Mouse (Mus musculus): ENCODE data around the gene Romo1. TPM values are rescaled to one million over a fixed set of nuclear protein-coding genes. Genes with fewer than 3 reads are reported as not detected.

The Romo1 gene
- polyA plus RNA-seq, 1 experiment from 2014 or later, result 500 TPM

DNA sequence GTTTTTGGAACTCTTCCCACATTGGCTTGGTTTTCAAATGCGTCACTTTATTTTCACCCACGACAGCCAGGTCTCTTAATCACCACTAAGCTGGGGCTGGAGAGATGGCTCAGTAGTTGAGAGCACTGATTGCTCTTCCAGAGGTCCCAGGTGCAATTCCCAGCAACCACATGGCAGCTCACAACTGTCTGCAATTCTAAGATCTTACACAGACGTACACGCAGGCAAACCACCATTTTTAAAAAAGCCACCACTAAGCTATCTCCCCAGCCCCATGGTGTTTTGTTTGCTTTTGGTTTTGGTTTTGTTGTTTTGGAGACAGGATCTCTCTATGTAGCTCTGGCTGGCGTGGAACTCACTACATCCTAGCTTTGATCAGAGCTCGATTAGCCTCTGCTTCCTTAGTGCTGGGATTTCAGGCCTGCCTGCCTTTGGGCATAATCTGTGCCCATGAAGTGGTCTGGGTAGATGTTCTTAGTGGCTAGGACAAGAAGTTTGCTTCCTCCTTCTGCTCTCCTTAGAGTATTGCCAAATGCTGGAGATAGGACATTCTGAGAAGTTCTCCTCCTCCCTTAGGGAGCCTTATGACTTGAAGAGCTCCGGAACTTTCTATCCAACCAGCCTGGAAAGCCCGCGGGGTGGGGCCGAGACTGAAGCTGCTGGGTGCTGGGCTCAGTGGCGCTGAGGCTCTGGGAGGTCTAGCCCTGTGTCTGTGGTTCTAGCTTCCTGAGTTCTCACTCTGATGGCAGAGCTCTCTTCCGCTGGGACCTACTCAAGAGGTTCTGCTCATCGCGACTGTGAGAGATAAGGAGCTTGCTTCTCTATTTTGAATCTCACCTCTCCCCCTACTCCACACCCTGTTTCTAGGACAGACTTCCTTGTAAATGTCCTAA, 46.4 kb downstream of the Romo1 start:
- no peaks in the 10 kb centered on the region for H3K27me3 ChIP-seq (ENCODE audit: control insufficient read depth, insufficient read depth, low read length)
- H3K4me3 ChIP-seq (ENCODE audit: low read depth, low read length), result no peak overlapping the region
- no peak overlapping the region for H3K4me2 ChIP-seq (ENCODE audit: low read depth, low read length)
- H3K36me3 ChIP-seq (ENCODE audit: control insufficient read depth, insufficient read depth, low read length), result no peaks in the 10 kb centered on the region
- H3K9ac ChIP-seq (replicated peaks; ENCODE audit: low read depth, low read length), result no peak overlapping the region
- WGBS, result 88% methylated on average over 14 of the region's 14 CpGs
- ATAC-seq (ENCODE audit: low read depth), result no peak
- H3K27ac ChIP-seq (ENCODE audit: low read depth, low read length), result no peak overlapping the region
- H3K4me1 ChIP-seq (ENCODE audit: control insufficient read depth, insufficient read depth, low read length), result no peaks in the 10 kb centered on the region
- no peaks in the 10 kb centered on the region for H3K9me3 ChIP-seq (ENCODE audit: control insufficient read depth, low read length)

DNA sequence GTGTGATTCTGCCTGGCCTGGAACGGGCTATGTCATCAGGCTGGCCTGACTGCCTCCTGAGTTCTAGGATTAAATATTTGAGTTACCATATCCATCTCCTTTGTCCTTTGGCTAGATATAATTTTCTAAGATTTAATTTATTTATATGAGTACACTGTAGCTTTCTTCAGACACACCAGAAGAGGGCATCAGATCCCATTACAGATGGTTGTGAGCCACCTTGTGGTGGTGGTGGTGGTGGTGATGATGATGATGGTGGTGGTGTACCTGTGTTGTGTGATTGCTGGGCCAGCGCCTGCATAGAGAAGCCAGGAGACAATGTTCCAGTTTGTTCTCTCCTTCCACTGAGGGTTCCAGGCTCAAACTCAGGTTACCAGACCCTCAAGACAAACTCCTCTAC, 47.7 kb downstream of the Romo1 start:
- no peak overlapping the region for H3K4me3 ChIP-seq (ENCODE audit: low read depth, low read length)
- no peaks in the 10 kb centered on the region for H3K9me3 ChIP-seq (ENCODE audit: control insufficient read depth, low read length)
- no peak for ATAC-seq (ENCODE audit: low read depth)
- H3K36me3 ChIP-seq (ENCODE audit: control insufficient read depth, insufficient read depth, low read length), result no peaks in the 10 kb centered on the region
- no peak overlapping the region for H3K4me2 ChIP-seq (ENCODE audit: low read depth, low read length)
- no peak overlapping the region for H3K9ac ChIP-seq (replicated peaks; ENCODE audit: low read depth, low read length)
- no peak overlapping the region for H3K27ac ChIP-seq (ENCODE audit: low read depth, low read length)
- 97% methylated on average over 2 of the region's 2 CpGs for WGBS
- no peaks in the 10 kb centered on the region for H3K27me3 ChIP-seq (ENCODE audit: control insufficient read depth, insufficient read depth, low read length)
- 0 out of 2 replicates have a peak, but pooled peaks cover 2% of the 10 kb centered on the region for H3K4me1 ChIP-seq (ENCODE audit: control insufficient read depth, insufficient read depth, low read length)

DNA sequence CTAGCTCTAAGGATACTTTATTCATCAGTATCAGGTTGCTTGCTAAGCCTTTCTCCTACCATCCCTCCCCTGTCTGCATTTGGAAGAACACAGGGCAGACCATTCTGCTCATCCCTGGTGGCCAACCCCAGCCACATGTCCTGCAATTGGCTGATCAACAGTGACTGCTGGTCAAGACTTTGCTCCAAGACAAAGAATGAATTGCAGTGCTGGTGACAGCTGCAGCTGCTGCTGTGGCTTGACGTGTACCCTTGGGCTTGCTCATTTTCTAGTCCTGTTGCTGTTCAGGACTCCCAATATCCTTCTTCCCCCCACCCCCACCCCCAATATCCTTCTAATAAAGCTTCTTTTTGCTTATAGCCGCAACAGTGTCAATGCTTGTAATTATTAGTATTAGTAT, 48.2 kb downstream of the Romo1 start:
- H3K9me3 ChIP-seq (ENCODE audit: control insufficient read depth, low read length), result no peaks in the 10 kb centered on the region
- 76% methylated on average over 2 of the region's 2 CpGs for WGBS

DNA sequence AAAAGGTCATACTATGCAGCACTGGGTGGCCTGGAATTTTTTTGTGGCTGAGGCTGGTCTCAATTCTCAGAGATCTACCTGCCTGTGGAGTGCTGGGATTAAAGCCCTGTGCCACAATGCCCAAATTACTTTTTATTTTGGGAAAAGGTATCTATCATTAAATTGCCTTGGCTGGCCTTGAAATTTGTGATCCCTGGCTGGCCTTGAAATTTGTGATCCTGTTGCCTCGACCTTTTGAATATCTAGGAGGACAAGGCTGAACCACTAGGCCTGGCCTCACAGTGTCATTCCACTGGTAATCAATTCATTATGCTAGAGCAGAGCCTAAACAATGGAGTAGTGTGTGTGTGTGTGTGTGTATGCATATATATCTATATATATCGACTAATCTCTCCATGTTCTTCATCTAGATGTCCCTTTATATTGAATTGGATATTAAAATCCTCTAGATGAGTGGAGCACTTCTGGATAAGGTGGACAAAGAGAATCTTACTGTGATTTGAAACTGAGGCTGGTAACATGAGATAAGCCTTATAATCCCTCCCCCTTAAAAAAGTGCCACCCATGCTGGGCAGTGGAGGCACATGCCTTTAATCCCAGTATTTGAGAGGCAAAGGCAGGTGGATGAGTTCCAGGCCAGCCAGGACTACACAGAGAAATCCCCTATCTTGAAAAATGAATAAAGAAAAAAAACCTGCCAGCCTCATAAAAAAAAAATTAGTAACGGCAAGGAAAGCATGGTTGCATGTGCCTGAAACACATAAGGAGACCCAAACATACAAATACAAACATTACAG, 49.4 kb downstream of the Romo1 start:
- Histone ChIP-seq H3K4me3 (ENCODE audit: low read depth, low read length) (no peak overlapping the region), H3K4me1 (ENCODE audit: control insufficient read depth, insufficient read depth, low read length) (peaks cover 10% of the 10 kb centered on the region), H3K27me3 (ENCODE audit: control insufficient read depth, insufficient read depth, low read length) (no peaks in the 10 kb centered on the region), H3K27ac (ENCODE audit: low read depth, low read length) (no peak overlapping the region), H3K9ac (replicated peaks; ENCODE audit: low read depth, low read length) (no peak overlapping the region), H3K9me3 (ENCODE audit: control insufficient read depth, low read length) (no peaks in the 10 kb centered on the region), H3K4me2 (ENCODE audit: low read depth, low read length) (no peak overlapping the region), H3K36me3 (ENCODE audit: control insufficient read depth, insufficient read depth, low read length) (no peaks in the 10 kb centered on the region)
- 92% methylated on average over 3 of the region's 3 CpGs for WGBS
- ATAC-seq (ENCODE audit: low read depth), result no peak

More for the DNA sequence above, 48.2 kb downstream of the Romo1 start:
- no peaks in the 10 kb centered on the region for H3K36me3 ChIP-seq (ENCODE audit: control insufficient read depth, insufficient read depth, low read length)
- H3K4me1 ChIP-seq (ENCODE audit: control insufficient read depth, insufficient read depth, low read length), result 0 out of 2 replicates have a peak, but pooled peaks cover 2% of the 10 kb centered on the region
- H3K27me3 ChIP-seq (ENCODE audit: control insufficient read depth, insufficient read depth, low read length), result no peaks in the 10 kb centered on the region
- H3K4me3 ChIP-seq (ENCODE audit: low read depth, low read length), result no peak overlapping the region
- no peak for ATAC-seq (ENCODE audit: low read depth)
- no peak overlapping the region for H3K4me2 ChIP-seq (ENCODE audit: low read depth, low read length)
- no peak overlapping the region for H3K9ac ChIP-seq (replicated peaks; ENCODE audit: low read depth, low read length)
- no peak overlapping the region for H3K27ac ChIP-seq (ENCODE audit: low read depth, low read length)

DNA sequence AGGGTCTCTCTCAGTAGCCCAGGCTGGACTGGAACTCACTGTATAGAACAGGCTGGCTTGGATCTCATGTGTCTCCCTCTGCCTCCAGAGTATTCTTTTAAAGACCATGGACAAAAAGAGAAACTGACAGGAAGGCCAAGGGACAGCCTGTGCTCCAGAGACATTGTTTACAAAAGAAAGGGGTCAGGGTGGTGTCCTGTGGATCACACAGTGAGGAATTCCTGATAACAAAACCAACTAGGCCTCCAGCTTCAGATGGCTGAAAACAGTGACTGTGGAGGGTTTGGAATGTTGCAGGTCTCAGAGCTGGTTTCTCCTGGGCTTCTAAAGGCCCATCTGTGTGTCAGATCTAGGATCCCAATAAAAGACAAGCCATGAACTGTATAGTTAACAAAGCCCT, 50.7 kb downstream of the Romo1 start:
- ATAC-seq (ENCODE audit: low read depth), result no peak
- Histone ChIP-seq H3K9me3 (ENCODE audit: control insufficient read depth, low read length) (no peaks in the 10 kb centered on the region), H3K4me3 (ENCODE audit: low read depth, low read length) (no peak overlapping the region), H3K27ac (ENCODE audit: low read depth, low read length) (no peak overlapping the region), H3K4me2 (ENCODE audit: low read depth, low read length) (no peak overlapping the region), H3K36me3 (ENCODE audit: control insufficient read depth, insufficient read depth, low read length) (no peaks in the 10 kb centered on the region), H3K27me3 (ENCODE audit: control insufficient read depth, insufficient read depth, low read length) (no peaks in the 10 kb centered on the region), H3K4me1 (ENCODE audit: control insufficient read depth, insufficient read depth, low read length) (peaks cover 15% of the 10 kb centered on the region), H3K9ac (replicated peaks; ENCODE audit: low read depth, low read length) (no peak overlapping the region)

Other genes with a start within 250 kb of the Romo1 start
- 69.6 and 74.9 TPM in 2 replicates for gene Uqcc1, start 213.7 kb upstream of the Romo1 start, polyA plus RNA-seq (2014; fragmentation: Nextera tagmentation; extraction: Ambion mirVana)
- gene Gm15557, start 203.3 kb upstream of the Romo1 start, polyA plus RNA-seq (2014; fragmentation: Nextera tagmentation; extraction: Ambion mirVana), result not detected in 2 replicates
- gene Gdf5, start 198.7 kb upstream of the Romo1 start, polyA plus RNA-seq (2014; fragmentation: Nextera tagmentation; extraction: Ambion mirVana), result 0.40 and 0.59 TPM in 2 replicates
- gene Cep250, start 187.6 kb upstream of the Romo1 start, polyA plus RNA-seq (2014; fragmentation: Nextera tagmentation; extraction: Ambion mirVana), result 14.3 and 16.3 TPM in 2 replicates
- 3.0 and 4.0 TPM in 2 replicates for gene 6430550D23Rik, start 136.1 kb upstream of the Romo1 start, polyA plus RNA-seq (2014; fragmentation: Nextera tagmentation; extraction: Ambion mirVana)
- 425 and 480 TPM in 2 replicates for gene Ergic3, start 136.0 kb upstream of the Romo1 start, polyA plus RNA-seq (2014; fragmentation: Nextera tagmentation; extraction: Ambion mirVana)
- gene Fer1l4, start 91.1 kb upstream of the Romo1 start, polyA plus RNA-seq (2014; fragmentation: Nextera tagmentation; extraction: Ambion mirVana), result not detected in 2 replicates
- 6.0 and 8.8 TPM in 2 replicates for gene Spag4, start 78.9 kb upstream of the Romo1 start, polyA plus RNA-seq (2014; fragmentation: Nextera tagmentation; extraction: Ambion mirVana)
- gene Cpne1, start 32.1 kb upstream of the Romo1 start, polyA plus RNA-seq (2014; fragmentation: Nextera tagmentation; extraction: Ambion mirVana), result 22.7 and 29.1 TPM in 2 replicates
- gene Rbm12, start 32.1 kb upstream of the Romo1 start, polyA plus RNA-seq (2014; fragmentation: Nextera tagmentation; extraction: Ambion mirVana), result 22.2 and 30.9 TPM in 2 replicates
- 9.5 and 15.3 TPM in 2 replicates for gene Gm28036, start 16.9 kb upstream of the Romo1 start, polyA plus RNA-seq (2014; fragmentation: Nextera tagmentation; extraction: Ambion mirVana)
- 28.8 and 30.4 TPM in 2 replicates for gene Nfs1, start 147 bp downstream of the Romo1 start, polyA plus RNA-seq (2014; fragmentation: Nextera tagmentation; extraction: Ambion mirVana)
- gene Rbm39, start 36.2 kb downstream of the Romo1 start, polyA plus RNA-seq (2014; fragmentation: Nextera tagmentation; extraction: Ambion mirVana), result 504 and 543 TPM in 2 replicates
- gene Phf20, start 52.4 kb downstream of the Romo1 start, polyA plus RNA-seq (2014; fragmentation: Nextera tagmentation; extraction: Ambion mirVana), result 116 and 119 TPM in 2 replicates
- 7.8 and 8.0 TPM in 2 replicates for gene Cnbd2, start 168.3 kb downstream of the Romo1 start, polyA plus RNA-seq (2014; fragmentation: Nextera tagmentation; extraction: Ambion mirVana)
- gene Scand1, start 168.7 kb downstream of the Romo1 start, polyA plus RNA-seq (2014; fragmentation: Nextera tagmentation; extraction: Ambion mirVana), result 98.0 and 98.8 TPM in 2 replicates

Measured in neural tube, embryonic 14.5 days (tissue).